Mouse (Mus musculus) bone marrow macrophage, adult 2 months (primary cell): ENCODE measurements around the gene Fam160a1.

Experiments used
- CTCF ChIP-seq: IDR thresholded peaks from 2 replicates; pipeline ENCODE4 v1.5.1; 2012; ENCODE audit warnings: low read depth, mild to moderate bottlenecking, low read length, moderate library complexity
- POLR2A ChIP-seq: IDR thresholded peaks from 2 replicates; pipeline ENCODE4 v1.6.1; 2012; ENCODE audit warnings: mild to moderate bottlenecking, low read depth, low read length, borderline replicate concordance

GRCm38 (mm10) chr3:85725110-85725509 lies 92.0 kb downstream of the Fam160a1 start:
- TF ChIP-seq CTCF (no peak), POLR2A (no peak)
